Mouse (Mus musculus): ENCODE measurements around the gene Rac1. TPM values are rescaled to one million over a fixed set of nuclear protein-coding genes. Genes with fewer than 3 reads are reported as not detected.

The Rac1 gene
- polyA plus RNA-seq, 1 experiment from 2014 or later = 475 TPM

DNA sequence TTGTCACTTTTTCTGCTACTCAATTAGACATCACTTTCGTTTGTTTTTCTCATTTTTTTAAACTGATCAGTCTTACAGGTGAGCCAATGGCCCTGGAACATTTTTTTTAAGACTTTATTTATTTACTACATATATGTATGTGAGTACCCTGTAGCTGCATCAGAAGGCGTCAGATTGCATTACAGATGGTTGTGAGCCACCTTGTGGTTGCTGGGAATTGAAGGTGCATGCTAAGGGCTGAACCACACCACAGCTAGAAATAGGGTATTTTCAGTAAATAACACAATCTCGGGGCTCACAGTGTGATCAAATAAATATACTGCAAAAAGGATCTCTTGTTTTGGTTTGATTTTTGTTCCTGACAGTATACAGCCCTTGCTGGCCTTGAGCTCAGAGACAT lies 30.4 kb downstream of the Rac1 start:
- H3K9me3 ChIP-seq (ENCODE audit: control insufficient read depth, low read length) = no peaks in the 10 kb centered on the region
- no peak overlapping the region for H3K27ac ChIP-seq (ENCODE audit: low read depth)
- no peaks in the 10 kb centered on the region for H3K4me1 ChIP-seq (replicated peaks; ENCODE audit: control insufficient read depth, insufficient read depth, low read length)
- H3K9ac ChIP-seq (ENCODE audit: low read length) = no peak overlapping the region
- peaks cover 19% of the 10 kb centered on the region for H3K36me3 ChIP-seq (ENCODE audit: control insufficient read depth, insufficient read depth, low read length)
- H3K27me3 ChIP-seq (replicated peaks; ENCODE audit: control insufficient read depth, insufficient read depth, low read length) = no peaks in the 10 kb centered on the region
- no peak overlapping the region for H3K4me2 ChIP-seq (ENCODE audit: low read length)
- no peak for ATAC-seq (replicated peaks; ENCODE audit: low FRiP score, low TSS enrichment, low read depth)
- no peak overlapping the region for H3K4me3 ChIP-seq (ENCODE audit: low read depth, low read length)
- DNase-seq (ENCODE audit: low spot score) = no peak
- 74% methylated on average over 3 of the region's 3 CpGs for WGBS

DNA sequence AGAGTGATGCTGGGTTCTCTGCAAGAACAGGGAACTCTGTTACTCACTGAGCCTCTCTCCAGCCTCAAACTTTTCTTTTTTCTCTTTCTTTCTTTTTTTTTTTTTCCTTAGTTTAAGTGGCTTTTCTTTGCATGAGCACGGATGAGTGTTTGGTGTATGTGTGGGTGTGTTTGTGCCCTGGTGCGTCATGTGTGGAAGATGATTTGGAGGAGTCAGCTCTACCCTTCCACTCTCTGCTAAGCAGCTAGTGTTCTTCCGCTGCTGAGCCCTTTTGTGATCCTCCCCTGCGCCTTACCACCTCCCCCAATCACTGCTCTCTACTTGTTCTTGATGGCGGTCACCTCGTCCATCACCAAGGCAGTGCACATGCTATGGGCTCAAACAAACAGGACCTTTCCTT lies 32.1 kb downstream of the Rac1 start:
- no peak for ATAC-seq (replicated peaks; ENCODE audit: low FRiP score, low TSS enrichment, low read depth)
- DNase-seq (ENCODE audit: low spot score) = no peak
- Histone ChIP-seq H3K27ac (ENCODE audit: low read depth) (no peak overlapping the region), H3K4me3 (ENCODE audit: low read depth, low read length) (no peak overlapping the region), H3K36me3 (ENCODE audit: control insufficient read depth, insufficient read depth, low read length) (peaks cover 12% of the 10 kb centered on the region), H3K27me3 (replicated peaks; ENCODE audit: control insufficient read depth, insufficient read depth, low read length) (no peaks in the 10 kb centered on the region), H3K9ac (ENCODE audit: low read length) (no peak overlapping the region), H3K4me2 (ENCODE audit: low read length) (no peak overlapping the region), H3K9me3 (ENCODE audit: control insufficient read depth, low read length) (no peaks in the 10 kb centered on the region), H3K4me1 (replicated peaks; ENCODE audit: control insufficient read depth, insufficient read depth, low read length) (no peaks in the 10 kb centered on the region)
- WGBS = 97% methylated on average over 6 of the region's 6 CpGs

DNA sequence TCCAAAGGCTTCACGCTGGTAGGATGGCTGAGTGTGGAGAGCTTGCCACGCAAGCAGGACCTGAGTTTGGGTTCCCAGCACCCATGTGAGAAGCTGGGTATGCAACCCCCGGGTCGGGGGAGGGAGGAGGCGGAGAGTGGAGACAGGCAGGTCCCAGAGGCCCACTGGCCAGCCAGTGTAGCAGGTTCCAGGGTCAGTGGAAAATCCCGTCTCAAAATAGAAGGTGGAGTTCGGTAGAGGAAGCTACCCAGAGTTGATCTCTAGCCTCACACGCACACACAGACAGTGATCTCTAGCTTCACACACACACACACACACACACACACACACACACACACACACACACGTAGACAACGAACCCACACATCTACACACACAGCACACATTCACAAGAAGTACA lies 34.7 kb downstream of the Rac1 start:
- no peak for DNase-seq (ENCODE audit: low spot score)
- H3K9ac ChIP-seq (ENCODE audit: low read length) = no peak overlapping the region
- H3K36me3 ChIP-seq (ENCODE audit: control insufficient read depth, insufficient read depth, low read length) = peaks cover 10% of the 10 kb centered on the region; the same call in 1 of the 2 replicates
- no peaks in the 10 kb centered on the region for H3K27me3 ChIP-seq (replicated peaks; ENCODE audit: control insufficient read depth, insufficient read depth, low read length)
- no peaks in the 10 kb centered on the region for H3K9me3 ChIP-seq (ENCODE audit: control insufficient read depth, low read length)
- WGBS = 93% methylated on average over 10 of the region's 10 CpGs
- H3K4me3 ChIP-seq (ENCODE audit: low read depth, low read length) = no peak overlapping the region
- H3K4me2 ChIP-seq (ENCODE audit: low read length) = no peak overlapping the region
- ATAC-seq (replicated peaks; ENCODE audit: low FRiP score, low TSS enrichment, low read depth) = no peak
- H3K27ac ChIP-seq (ENCODE audit: low read depth) = no peak overlapping the region
- H3K4me1 ChIP-seq (replicated peaks; ENCODE audit: control insufficient read depth, insufficient read depth, low read length) = no peaks in the 10 kb centered on the region

DNA sequence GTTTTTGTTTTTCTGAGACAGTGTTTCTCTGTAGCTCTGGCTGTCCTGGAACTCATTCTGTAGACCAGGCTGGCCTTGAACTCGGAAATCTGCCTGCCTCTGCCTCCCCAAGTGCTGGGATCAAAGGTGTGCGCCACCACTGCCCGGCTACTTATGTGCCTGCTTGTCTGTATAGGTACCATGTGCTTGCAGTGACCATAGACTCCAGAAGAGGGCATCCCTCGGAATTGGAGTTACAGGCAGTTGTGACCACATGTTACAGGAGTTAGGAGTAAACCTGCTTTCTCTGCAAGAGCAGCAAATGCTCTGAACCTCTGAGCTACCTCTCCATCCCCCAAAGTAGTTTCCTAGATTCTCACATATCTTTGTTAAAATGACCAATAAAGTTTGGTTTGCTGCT lies 36.1 kb downstream of the Rac1 start:
- Histone ChIP-seq H3K9me3 (ENCODE audit: control insufficient read depth, low read length) (no peaks in the 10 kb centered on the region), H3K9ac (ENCODE audit: low read length) (no peak overlapping the region), H3K36me3 (ENCODE audit: control insufficient read depth, insufficient read depth, low read length) (peaks cover 15% of the 10 kb centered on the region), H3K4me2 (ENCODE audit: low read length) (no peak overlapping the region), H3K4me3 (ENCODE audit: low read depth, low read length) (no peak overlapping the region), H3K4me1 (replicated peaks; ENCODE audit: control insufficient read depth, insufficient read depth, low read length) (no peaks in the 10 kb centered on the region), H3K27me3 (replicated peaks; ENCODE audit: control insufficient read depth, insufficient read depth, low read length) (no peaks in the 10 kb centered on the region), H3K27ac (ENCODE audit: low read depth) (no peak overlapping the region)
- 91% methylated on average over 4 of the region's 4 CpGs for WGBS
- ATAC-seq (replicated peaks; ENCODE audit: low FRiP score, low TSS enrichment, low read depth) = no peak
- DNase-seq (ENCODE audit: low spot score) = no peak

DNA sequence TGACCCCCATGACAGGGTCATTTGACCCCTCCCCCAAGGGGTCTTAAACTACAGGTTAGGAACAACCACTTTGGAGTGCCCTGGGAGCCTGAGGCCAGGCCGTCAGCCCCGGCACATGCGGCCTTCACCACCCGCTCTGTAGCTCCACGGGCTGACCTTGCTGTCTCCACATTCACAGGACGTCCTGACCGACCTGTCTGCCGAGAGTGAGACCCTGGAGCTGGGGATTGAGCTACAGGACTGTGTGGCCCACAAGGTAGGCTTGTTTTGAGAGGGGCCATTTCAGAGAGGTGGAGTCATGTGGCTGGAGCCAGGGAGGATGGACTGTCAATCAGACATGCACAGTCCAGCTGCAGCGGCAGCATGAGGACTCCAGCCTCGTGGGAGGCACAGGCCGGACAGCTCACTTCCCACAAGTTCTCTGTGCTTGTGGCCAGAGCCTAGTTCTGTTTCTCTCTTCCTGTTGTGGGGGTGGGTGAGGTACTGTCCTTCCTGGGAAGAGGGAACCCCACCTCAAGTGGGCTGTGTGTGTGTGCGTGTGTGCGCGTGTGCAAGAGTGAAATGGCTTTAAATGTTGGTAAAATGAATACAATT lies 38.0 kb downstream of the Rac1 start:
- Histone ChIP-seq H3K4me3 (ENCODE audit: low read depth, low read length) (no peak overlapping the region), H3K9ac (ENCODE audit: low read length) (no peak overlapping the region), H3K27me3 (replicated peaks; ENCODE audit: control insufficient read depth, insufficient read depth, low read length) (no peaks in the 10 kb centered on the region), H3K27ac (ENCODE audit: low read depth) (no peak overlapping the region), H3K36me3 (ENCODE audit: control insufficient read depth, insufficient read depth, low read length) (peaks cover 16% of the 10 kb centered on the region), H3K4me2 (ENCODE audit: low read length) (no peak overlapping the region), H3K9me3 (ENCODE audit: control insufficient read depth, low read length) (no peaks in the 10 kb centered on the region), H3K4me1 (replicated peaks; ENCODE audit: control insufficient read depth, insufficient read depth, low read length) (no peaks in the 10 kb centered on the region)
- ATAC-seq (replicated peaks; ENCODE audit: low FRiP score, low TSS enrichment, low read depth) (no peak), DNase-seq (ENCODE audit: low spot score) (no peak)
- WGBS = 84% methylated on average over 14 of the region's 14 CpGs

DNA sequence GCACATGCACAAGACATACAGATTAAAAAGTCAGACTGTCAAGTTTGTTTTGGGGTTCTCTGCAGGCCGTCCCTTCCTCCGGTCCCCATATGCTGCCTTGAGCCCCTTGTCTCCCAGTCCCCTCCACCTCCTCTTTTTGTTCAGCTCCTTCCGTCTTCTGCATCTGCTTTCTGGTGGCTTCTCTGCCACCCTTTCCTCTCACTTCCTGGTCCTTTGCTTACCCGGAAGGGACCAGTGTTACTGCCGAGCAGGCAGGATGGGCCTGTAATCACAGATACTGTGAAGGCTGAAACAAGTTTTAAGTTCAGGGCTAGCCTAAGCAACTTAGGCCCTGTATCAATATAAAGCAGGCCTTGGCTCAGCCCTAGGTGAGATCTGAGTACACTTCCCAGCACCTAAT lies 39.8 kb downstream of the Rac1 start:
- Histone ChIP-seq H3K4me1 (replicated peaks; ENCODE audit: control insufficient read depth, insufficient read depth, low read length) (no peaks in the 10 kb centered on the region), H3K27ac (ENCODE audit: low read depth) (no peak overlapping the region), H3K9ac (ENCODE audit: low read length) (no peak overlapping the region), H3K4me2 (ENCODE audit: low read length) (no peak overlapping the region), H3K27me3 (replicated peaks; ENCODE audit: control insufficient read depth, insufficient read depth, low read length) (no peaks in the 10 kb centered on the region), H3K36me3 (ENCODE audit: control insufficient read depth, insufficient read depth, low read length) (peaks cover 18% of the 10 kb centered on the region), H3K4me3 (ENCODE audit: low read depth, low read length) (no peak overlapping the region), H3K9me3 (ENCODE audit: control insufficient read depth, low read length) (no peaks in the 10 kb centered on the region)
- no peak for DNase-seq (ENCODE audit: low spot score)
- no peak for ATAC-seq (replicated peaks; ENCODE audit: low FRiP score, low TSS enrichment, low read depth)
- 83% methylated on average over 5 of the region's 5 CpGs for WGBS

DNA sequence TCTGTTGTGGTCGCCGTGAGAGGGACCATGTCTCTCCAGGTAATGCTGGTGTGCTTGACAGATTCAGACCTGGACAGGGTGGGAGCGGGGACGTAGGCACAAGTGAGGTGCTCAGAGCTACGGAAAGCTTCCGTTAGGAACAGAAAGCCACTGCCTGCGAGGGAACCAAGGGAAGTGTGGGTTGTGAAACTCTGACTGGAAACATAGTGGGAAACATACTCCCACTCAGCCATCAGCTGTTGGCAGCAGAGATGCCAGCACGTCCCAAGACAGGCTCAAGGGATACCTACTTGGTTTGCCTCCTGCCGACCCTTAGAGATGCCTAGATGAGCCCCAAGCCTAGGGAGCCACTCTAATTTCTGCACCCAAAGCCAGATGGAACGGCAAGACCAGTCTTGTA lies 40.6 kb downstream of the Rac1 start:
- Histone ChIP-seq H3K27ac (ENCODE audit: low read depth) (no peak overlapping the region), H3K4me1 (replicated peaks; ENCODE audit: control insufficient read depth, insufficient read depth, low read length) (no peaks in the 10 kb centered on the region), H3K9ac (ENCODE audit: low read length) (no peak overlapping the region), H3K4me3 (ENCODE audit: low read depth, low read length) (no peak overlapping the region), H3K27me3 (replicated peaks; ENCODE audit: control insufficient read depth, insufficient read depth, low read length) (no peaks in the 10 kb centered on the region), H3K4me2 (ENCODE audit: low read length) (no peak overlapping the region), H3K36me3 (ENCODE audit: control insufficient read depth, insufficient read depth, low read length) (peaks cover 18% of the 10 kb centered on the region), H3K9me3 (ENCODE audit: control insufficient read depth, low read length) (no peaks in the 10 kb centered on the region)
- ATAC-seq (replicated peaks; ENCODE audit: low FRiP score, low TSS enrichment, low read depth) = no peak
- no peak for DNase-seq (ENCODE audit: low spot score)
- 94% methylated on average over 10 of the region's 10 CpGs for WGBS

DNA sequence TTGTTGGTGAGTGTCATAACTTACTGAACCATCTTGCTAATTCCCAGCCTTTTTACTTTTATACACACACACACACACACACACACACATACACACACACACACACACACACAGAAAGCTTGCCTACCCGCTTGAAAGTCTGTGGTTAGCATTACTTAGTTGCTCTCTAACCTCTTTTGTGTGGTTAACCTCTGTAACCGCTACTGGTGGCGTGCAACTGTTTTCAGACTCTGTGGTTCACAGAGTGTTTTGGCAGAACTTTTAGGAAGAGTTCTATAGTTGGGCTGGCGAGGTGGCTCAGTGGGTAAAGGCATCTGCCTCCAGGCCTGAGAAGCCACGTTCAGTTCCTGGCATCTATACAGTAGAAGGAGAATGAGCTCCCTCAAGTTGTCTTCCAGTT lies 42.9 kb downstream of the Rac1 start:
- Histone ChIP-seq H3K9ac (ENCODE audit: low read length) (no peak overlapping the region), H3K4me2 (ENCODE audit: low read length) (no peak overlapping the region), H3K9me3 (ENCODE audit: control insufficient read depth, low read length) (no peaks in the 10 kb centered on the region), H3K27ac (ENCODE audit: low read depth) (no peak overlapping the region), H3K36me3 (ENCODE audit: control insufficient read depth, insufficient read depth, low read length) (peaks cover 22% of the 10 kb centered on the region), H3K4me1 (replicated peaks; ENCODE audit: control insufficient read depth, insufficient read depth, low read length) (no peaks in the 10 kb centered on the region), H3K4me3 (ENCODE audit: low read depth, low read length) (no peak overlapping the region), H3K27me3 (replicated peaks; ENCODE audit: control insufficient read depth, insufficient read depth, low read length) (no peaks in the 10 kb centered on the region)
- DNase-seq (ENCODE audit: low spot score) (no peak), ATAC-seq (replicated peaks; ENCODE audit: low FRiP score, low TSS enrichment, low read depth) (no peak)
- 86% methylated on average over 5 of the region's 5 CpGs for WGBS

DNA sequence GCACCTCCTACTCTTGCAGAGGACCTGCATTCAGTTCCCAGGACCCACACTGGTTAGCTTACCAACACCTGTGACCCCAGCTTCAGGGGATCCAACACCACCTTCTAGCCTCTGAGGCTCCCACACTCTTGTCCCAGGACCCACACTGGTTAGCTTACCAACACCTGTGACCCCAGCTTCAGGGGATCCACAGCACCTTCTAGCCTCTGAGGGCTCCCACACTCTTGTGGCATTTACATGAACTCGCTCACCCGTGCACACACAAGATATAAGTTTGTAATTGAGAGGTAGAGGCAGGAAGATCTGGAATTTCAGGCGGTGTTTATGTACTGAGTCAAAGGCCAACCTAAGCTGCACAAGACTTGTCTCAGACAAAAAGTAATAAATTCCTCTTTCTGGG lies 49.9 kb downstream of the Rac1 start:
- no peak for DNase-seq (ENCODE audit: low spot score)
- peaks cover 44% of the 10 kb centered on the region for H3K36me3 ChIP-seq (ENCODE audit: control insufficient read depth, insufficient read depth, low read length)
- no peak for ATAC-seq (replicated peaks; ENCODE audit: low FRiP score, low TSS enrichment, low read depth)
- no peak overlapping the region for H3K27ac ChIP-seq (ENCODE audit: low read depth)
- H3K4me3 ChIP-seq (ENCODE audit: low read depth, low read length) = no peak overlapping the region
- H3K4me2 ChIP-seq (ENCODE audit: low read length) = no peak overlapping the region
- WGBS = 86% methylated on average over 3 of the region's 3 CpGs
- no peaks in the 10 kb centered on the region for H3K27me3 ChIP-seq (replicated peaks; ENCODE audit: control insufficient read depth, insufficient read depth, low read length)
- no peak overlapping the region for H3K9ac ChIP-seq (ENCODE audit: low read length)
- H3K4me1 ChIP-seq (replicated peaks; ENCODE audit: control insufficient read depth, insufficient read depth, low read length) = no peaks in the 10 kb centered on the region
- no peaks in the 10 kb centered on the region for H3K9me3 ChIP-seq (ENCODE audit: control insufficient read depth, low read length)
